ENCODE assay signal across 12 mouse cellular contexts in the genomic region with DNA sequence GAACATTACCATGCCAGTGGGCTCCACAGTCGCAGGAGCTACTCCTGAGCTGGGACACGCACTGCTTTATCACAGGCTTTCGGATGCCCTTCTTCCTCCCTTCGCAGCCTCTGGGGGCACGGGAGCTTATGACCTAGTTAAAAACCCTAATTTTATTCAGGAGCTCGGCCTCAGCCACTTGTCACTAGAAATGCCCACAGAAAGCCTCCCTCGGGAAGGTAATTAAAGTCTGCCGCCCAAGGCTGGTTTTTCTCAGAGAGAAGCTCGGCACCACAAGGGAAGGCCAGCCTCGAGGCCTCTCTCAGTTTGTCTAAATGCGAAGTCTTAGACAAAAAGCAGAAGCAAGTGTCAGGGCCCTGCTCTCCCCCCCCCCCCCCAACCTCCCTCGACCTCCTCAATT. TPM values are rescaled to one million over a fixed set of nuclear protein-coding genes. Genes with fewer than 3 reads are reported as not detected.
DNase-seq lines count a peak whose midpoint lies in the region; ATAC-seq lines count a peak whose summit lies in the region.
"Had no signal": no experiment of that assay in that cellular context is flagged by ENCODE, and none has a peak within 500 bp of the region (broad histone marks: within the 10 kb centered on the region; RNA-seq: fewer than 3 reads in every experiment).

No protein-coding gene starts in this region.

- H3K9ac ChIP-seq in heart, embryonic 13.5 days: 0 out of 2 replicates have a peak overlapping the region, but pooled peaks have one; percentile 19
- H3K9ac ChIP-seq in embryonic facial prominence, embryonic 11.5 days (replicated peaks; ENCODE audit: low read length): no peak overlapping the region
- H3K9ac ChIP-seq in limb, embryonic 11.5 days (ENCODE audit: low read length): no peak overlapping the region

- no peak for ATAC-seq in heart, embryonic 13.5 days (ENCODE audit: extremely low read depth, insufficient number of reproducible peaks, low FRiP score, low TSS enrichment)
- no peak for ATAC-seq in embryonic facial prominence, embryonic 11.5 days (replicated peaks; ENCODE audit: insufficient number of reproducible peaks, low FRiP score, low TSS enrichment, low read depth)
- no peak for ATAC-seq in limb, embryonic 11.5 days (ENCODE audit: insufficient number of reproducible peaks, low FRiP score, low TSS enrichment, low read depth)
- ATAC-seq in inflammation-experienced regulatory T-cells, adult 6 months: no peak

- no peak overlapping the region for H3K27ac ChIP-seq in heart, embryonic 13.5 days (replicated peaks)
- H3K27ac ChIP-seq in embryonic facial prominence, embryonic 11.5 days (replicated peaks; ENCODE audit: low read depth, low read length): no peak overlapping the region
- no peak overlapping the region for H3K27ac ChIP-seq in limb, embryonic 11.5 days (replicated peaks; ENCODE audit: low read depth, low read length)

- H3K4me3 ChIP-seq in heart, embryonic 13.5 days: no peak overlapping the region
- H3K4me3 ChIP-seq in embryonic facial prominence, embryonic 11.5 days (ENCODE audit: low read depth, low read length): no peak overlapping the region
- no peak overlapping the region for H3K4me3 ChIP-seq in limb, embryonic 11.5 days (ENCODE audit: low read depth, low read length)

- 45% methylated on average over 12 of the region's 12 CpGs for WGBS in heart, embryonic 13.5 days
- 24% methylated on average over 12 of the region's 12 CpGs for WGBS in embryonic facial prominence, embryonic 11.5 days
- 16% methylated on average over 12 of the region's 12 CpGs for WGBS in limb, embryonic 11.5 days

- H3K4me1 ChIP-seq in heart, embryonic 13.5 days: peaks cover 71% of the 10 kb centered on the region
- peaks cover 21% of the 10 kb centered on the region for H3K4me1 ChIP-seq in embryonic facial prominence, embryonic 11.5 days (ENCODE audit: control insufficient read depth, insufficient read depth, low read length)
- peaks cover 73% of the 10 kb centered on the region for H3K4me1 ChIP-seq in limb, embryonic 11.5 days (ENCODE audit: control insufficient read depth, insufficient read depth, low read length)

- intact Hi-C loops in heart, postnatal 14 days (cut with DNase I): loop anchor here (5.0 kb wide), 1 partner anchor 47 kb away; no protein-coding TSS in a partner anchor

- no peaks in the 10 kb centered on the region for H3K36me3 ChIP-seq in heart, embryonic 13.5 days
- H3K36me3 ChIP-seq in embryonic facial prominence, embryonic 11.5 days (replicated peaks; ENCODE audit: control insufficient read depth, insufficient read depth, low read depth, low read length): no peaks in the 10 kb centered on the region
- no peaks in the 10 kb centered on the region for H3K36me3 ChIP-seq in limb, embryonic 11.5 days (ENCODE audit: control insufficient read depth, insufficient read depth, low read length)

- peaks cover 13% of the 10 kb centered on the region; the same call in 1 of the 2 replicates for H3K27me3 ChIP-seq in heart, embryonic 13.5 days (replicated peaks)
- H3K27me3 ChIP-seq in embryonic facial prominence, embryonic 11.5 days (ENCODE audit: control insufficient read depth, insufficient read depth, low read length): no peaks in the 10 kb centered on the region
- no peaks in the 10 kb centered on the region for H3K27me3 ChIP-seq in limb, embryonic 11.5 days (ENCODE audit: control insufficient read depth, insufficient read depth, low read length)

- H3K4me2 ChIP-seq in heart, embryonic 13.5 days: no peak overlapping the region
- H3K4me2 ChIP-seq in embryonic facial prominence, embryonic 11.5 days (ENCODE audit: low read depth, low read length): no peak overlapping the region
- no peak overlapping the region for H3K4me2 ChIP-seq in limb, embryonic 11.5 days (ENCODE audit: low read depth, severe bottlenecking)

- DNase-seq in heart, postnatal 14 days: no peak
- DNase-seq in MN1 (ENCODE audit: low spot score): peak; percentile 15
- peak; percentile 69 for DNase-seq in embryonic facial prominence, embryonic 11.5 days (ENCODE audit: low spot score)
- peak; percentile 42 for DNase-seq in limb, embryonic 11.5 days (ENCODE audit: low spot score)
- DNase-seq in adrenal gland, adult 18-20 months (ENCODE audit: low spot score in 2 of 2): no peak
- DNase-seq in adrenal gland, adult 8-10 months: no peak
- DNase-seq: B cell, adult 2 months; heart, adult 18-20 months; heart, postnatal 4 days; kidney, postnatal 14 days had no signal

- H3K9me3 ChIP-seq in heart, embryonic 13.5 days: no peaks in the 10 kb centered on the region
- no peaks in the 10 kb centered on the region for H3K9me3 ChIP-seq in embryonic facial prominence, embryonic 11.5 days (replicated peaks; ENCODE audit: control insufficient read depth, low read length)
- no peaks in the 10 kb centered on the region for H3K9me3 ChIP-seq in limb, embryonic 11.5 days (ENCODE audit: control insufficient read depth, low read length)

RNA-seq across cellular contexts. Expression of a gene that starts 10.6 kb away (rescaled TPM):
- polyA plus RNA-seq in heart, embryonic 13.5 days (2015; fragmentation: Nextera tagmentation; extraction: Ambion mirVana): 4.3 and 4.5 TPM in 2 replicates
- total RNA-seq in heart, postnatal 14 days (2021): 10 to 100 TPM; 44.8 to 49.3 TPM
- polyA plus RNA-seq in embryonic facial prominence, embryonic 11.5 days (2014; fragmentation: Nextera tagmentation; extraction: Ambion mirVana): 16.7 and 18.8 TPM in 2 replicates
- polyA plus RNA-seq in limb, embryonic 11.5 days (2014; fragmentation: Nextera tagmentation; extraction: Ambion mirVana): 12.8 and 16.4 TPM in 2 replicates
- total RNA-seq in adrenal gland, adult 18-20 months (2021): 10 to 100 TPM; 19.5 to 22.1 TPM
- 10 to 100 TPM; 17.0 to 29.8 (median 23.9) TPM for total RNA-seq in adrenal gland, adult 8-10 months (2022)
- 1 to 10 TPM; 1.7 to 8.9 (median 7.9) TPM for polyA plus RNA-seq in inflammation-experienced regulatory T-cells, adult 6 months (2017; shearing (Covaris generic))

Comparison
In these comparisons a context has a peak if more than half of its experiments do, and no peak if none do; other contexts are left out.
1. DNase-seq: peak in MN1 (single experiment), embryonic facial prominence, embryonic 11.5 days (single experiment) and limb, embryonic 11.5 days (single experiment); none in heart, postnatal 14 days (0 of 2), adrenal gland, adult 18-20 months (0 of 2) and adrenal gland, adult 8-10 months (single experiment).